Mouse (Mus musculus): ENCODE results near the gene Actl6a. TPM values are rescaled to one million over a fixed set of nuclear protein-coding genes. Genes with fewer than 3 reads are reported as not detected.
"Not testable (repeated sequence)": the region's sequence is repeated elsewhere in the genome, so short reads cannot be mapped to it uniquely, and the experiment has no call there.

The Actl6a gene
- polyA plus RNA-seq (2015; fragmentation: Nextera tagmentation; extraction: Ambion mirVana) = 55.3 and 59.9 TPM in 2 replicates

DNA sequence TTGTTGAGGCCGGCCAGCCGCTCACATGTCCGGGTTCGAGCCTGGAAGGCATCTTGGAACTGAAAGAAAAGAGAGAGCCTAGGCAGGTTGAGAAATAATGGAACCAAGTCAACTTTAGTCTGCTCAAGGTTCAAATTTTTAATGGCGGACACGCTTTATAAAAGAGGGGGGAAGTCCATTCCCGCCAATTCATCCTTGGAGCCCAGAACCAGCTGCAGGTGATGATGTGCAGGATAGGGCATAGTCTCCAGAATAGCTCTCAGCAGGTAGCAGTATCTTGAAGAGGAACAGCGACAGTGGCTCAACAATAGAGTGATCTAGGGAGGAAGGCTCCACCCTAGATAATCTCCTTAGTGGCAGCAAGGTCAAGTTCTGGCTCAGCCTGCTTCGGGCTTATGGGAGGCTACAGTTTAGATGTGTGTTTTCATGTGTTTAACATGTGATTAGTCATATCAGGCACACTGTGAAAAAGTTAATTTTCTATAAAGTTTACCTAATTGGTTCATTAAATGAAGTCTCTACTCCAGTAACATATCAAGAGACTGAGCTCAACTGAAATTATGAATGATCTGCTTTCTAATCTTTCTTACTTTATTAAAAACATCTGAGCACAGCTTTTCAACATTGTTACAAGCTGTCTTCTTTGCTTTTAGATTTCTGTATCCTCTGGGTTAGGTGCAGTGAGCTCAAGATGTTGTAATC, at the start of gene Actl6a:
Gene Actl6a, plus strand, starts transcription at position 652 of the 702 bp plus-strand sequence.
- not testable (repeated sequence) for H3K4me2 ChIP-seq (ENCODE audit: low read length); H3K9me3 ChIP-seq (ENCODE audit: control insufficient read depth, low read length); H3K27ac ChIP-seq (ENCODE audit: low read depth, low read length); H3K27me3 ChIP-seq (replicated peaks; ENCODE audit: control insufficient read depth, insufficient read depth, low read length); H3K4me3 ChIP-seq (ENCODE audit: low read length); H3K36me3 ChIP-seq (ENCODE audit: control insufficient read depth, insufficient read depth, low read length); H3K9ac ChIP-seq (ENCODE audit: low read depth, low read length); ATAC-seq; H3K4me1 ChIP-seq (ENCODE audit: control insufficient read depth, insufficient read depth, low read depth, low read length)
- 83% methylated on average over 9 of the region's 9 CpGs for WGBS

DNA sequence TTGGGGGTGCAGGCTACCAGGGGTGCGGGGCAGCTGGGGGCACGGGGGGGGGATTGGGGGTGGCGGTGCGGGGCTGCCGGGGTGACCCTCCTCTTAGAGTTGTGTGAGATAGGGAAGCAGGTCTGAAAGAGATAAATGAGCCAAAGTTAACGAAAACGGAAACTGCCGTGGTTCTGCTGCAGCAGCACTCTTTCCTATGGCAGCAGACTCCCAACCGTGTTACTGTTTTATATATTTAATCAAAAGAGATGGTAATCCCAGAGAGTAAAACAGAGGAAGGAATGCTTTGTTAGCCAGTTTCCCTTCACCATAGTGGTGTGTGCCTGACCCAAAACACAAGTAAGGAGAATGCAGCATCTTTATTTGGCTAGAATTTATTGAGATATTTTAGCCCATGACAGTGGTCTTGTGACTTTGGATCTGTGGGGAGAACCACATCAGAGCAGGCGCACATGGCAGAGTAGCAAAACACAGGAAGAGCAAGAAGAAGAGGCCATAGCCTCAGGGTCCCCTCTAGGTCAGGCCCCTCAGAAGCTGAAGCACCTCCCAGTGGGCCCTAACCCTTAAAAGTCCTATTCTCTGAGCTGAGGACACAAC, 49.6 kb upstream of the Actl6a start:
- H3K9ac ChIP-seq (ENCODE audit: low read depth, low read length) = no peak overlapping the region
- no peak for ATAC-seq
- WGBS = 85% methylated on average over 10 of the region's 10 CpGs

DNA sequence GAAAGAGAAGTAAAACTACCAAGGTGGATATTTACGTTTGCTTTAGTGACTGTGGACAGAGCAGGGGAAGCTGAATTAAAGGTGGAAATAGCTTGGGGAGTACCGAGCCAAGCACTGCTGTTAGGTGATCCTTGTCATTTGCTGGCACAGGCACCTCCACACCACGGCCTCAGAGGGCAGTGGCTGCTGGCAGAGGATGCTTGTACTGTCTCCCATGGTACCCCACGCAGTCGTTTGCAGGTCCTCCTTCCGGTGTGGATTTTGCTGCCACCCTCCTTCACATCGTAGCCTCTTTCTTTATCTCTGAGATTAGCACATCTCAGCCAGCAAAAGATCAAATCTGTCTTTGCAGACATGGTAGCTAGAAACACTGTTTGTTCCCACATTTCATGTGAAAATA, 47.7 kb upstream of the Actl6a start:
- 84% methylated on average over 7 of the region's 7 CpGs for WGBS
- ATAC-seq = no peak
- H3K9me3 ChIP-seq (ENCODE audit: control insufficient read depth, low read length) = no peaks in the 10 kb centered on the region
- H3K27ac ChIP-seq (ENCODE audit: low read depth, low read length) = no peak overlapping the region
- no peak overlapping the region for H3K9ac ChIP-seq (ENCODE audit: low read depth, low read length)
- H3K4me1 ChIP-seq (ENCODE audit: control insufficient read depth, insufficient read depth, low read depth, low read length) = no peaks in the 10 kb centered on the region
- no peak overlapping the region for H3K4me2 ChIP-seq (ENCODE audit: low read length)
- H3K27me3 ChIP-seq (replicated peaks; ENCODE audit: control insufficient read depth, insufficient read depth, low read length) = no peaks in the 10 kb centered on the region
- H3K36me3 ChIP-seq (ENCODE audit: control insufficient read depth, insufficient read depth, low read length) = no peaks in the 10 kb centered on the region
- H3K4me3 ChIP-seq (ENCODE audit: low read length) = no peak overlapping the region

More for the DNA sequence above, 49.6 kb upstream of the Actl6a start:
- H3K27ac ChIP-seq (ENCODE audit: low read depth, low read length) = no peak overlapping the region
- no peaks in the 10 kb centered on the region for H3K4me1 ChIP-seq (ENCODE audit: control insufficient read depth, insufficient read depth, low read depth, low read length)
- H3K27me3 ChIP-seq (replicated peaks; ENCODE audit: control insufficient read depth, insufficient read depth, low read length) = no peaks in the 10 kb centered on the region
- no peak overlapping the region for H3K4me2 ChIP-seq (ENCODE audit: low read length)
- H3K9me3 ChIP-seq (ENCODE audit: control insufficient read depth, low read length) = no peaks in the 10 kb centered on the region; the same call in 1 of the 2 replicates
- no peak overlapping the region for H3K4me3 ChIP-seq (ENCODE audit: low read length)
- no peaks in the 10 kb centered on the region for H3K36me3 ChIP-seq (ENCODE audit: control insufficient read depth, insufficient read depth, low read length)

DNA sequence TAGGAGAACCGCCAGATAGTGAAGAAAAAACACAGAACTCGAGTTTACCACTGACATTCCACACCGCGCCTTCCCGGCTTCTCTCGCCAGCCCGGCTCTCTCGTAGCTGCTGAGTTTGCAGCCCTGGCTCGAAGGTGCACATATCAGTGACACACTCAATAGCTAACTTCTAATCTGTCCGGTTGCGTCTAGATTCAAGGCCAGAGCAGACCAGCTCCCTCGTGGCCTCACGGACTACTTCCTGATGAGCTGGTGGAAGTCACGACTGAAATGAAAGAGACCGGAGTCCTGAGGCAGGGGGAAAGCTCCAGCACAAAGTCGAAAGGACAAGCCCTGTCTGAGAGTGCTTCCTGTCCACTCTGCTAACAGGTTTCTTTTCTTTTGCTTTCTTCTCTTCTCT, 47.3 kb upstream of the Actl6a start:
- Histone ChIP-seq H3K9ac (ENCODE audit: low read depth, low read length) (no peak overlapping the region), H3K36me3 (ENCODE audit: control insufficient read depth, insufficient read depth, low read length) (no peaks in the 10 kb centered on the region), H3K4me1 (ENCODE audit: control insufficient read depth, insufficient read depth, low read depth, low read length) (no peaks in the 10 kb centered on the region), H3K4me3 (ENCODE audit: low read length) (no peak overlapping the region), H3K4me2 (ENCODE audit: low read length) (no peak overlapping the region), H3K27me3 (replicated peaks; ENCODE audit: control insufficient read depth, insufficient read depth, low read length) (no peaks in the 10 kb centered on the region), H3K9me3 (ENCODE audit: control insufficient read depth, low read length) (no peaks in the 10 kb centered on the region), H3K27ac (ENCODE audit: low read depth, low read length) (no peak overlapping the region)
- no peak for ATAC-seq
- WGBS = 79% methylated on average over 16 of the region's 16 CpGs

GRCm38 (mm10) chr3:32659506-32659905, 46.6 kb upstream of the Actl6a start:
- Histone ChIP-seq H3K4me3 (ENCODE audit: low read length) (no peak overlapping the region), H3K36me3 (ENCODE audit: control insufficient read depth, insufficient read depth, low read length) (no peaks in the 10 kb centered on the region), H3K9ac (ENCODE audit: low read depth, low read length) (no peak overlapping the region), H3K4me2 (ENCODE audit: low read length) (no peak overlapping the region), H3K4me1 (ENCODE audit: control insufficient read depth, insufficient read depth, low read depth, low read length) (no peaks in the 10 kb centered on the region), H3K27me3 (replicated peaks; ENCODE audit: control insufficient read depth, insufficient read depth, low read length) (no peaks in the 10 kb centered on the region), H3K27ac (ENCODE audit: low read depth, low read length) (no peak overlapping the region), H3K9me3 (ENCODE audit: control insufficient read depth, low read length) (no peaks in the 10 kb centered on the region)
- WGBS = 93% methylated on average over 2 of the region's 2 CpGs
- no peak for ATAC-seq

GRCm38 (mm10) chr3:32660276-32660675, 45.8 kb upstream of the Actl6a start:
- Histone ChIP-seq H3K27me3 (replicated peaks; ENCODE audit: control insufficient read depth, insufficient read depth, low read length) (no peaks in the 10 kb centered on the region), H3K4me3 (ENCODE audit: low read length) (no peak overlapping the region), H3K36me3 (ENCODE audit: control insufficient read depth, insufficient read depth, low read length) (no peaks in the 10 kb centered on the region), H3K9me3 (ENCODE audit: control insufficient read depth, low read length) (no peaks in the 10 kb centered on the region), H3K9ac (ENCODE audit: low read depth, low read length) (no peak overlapping the region), H3K27ac (ENCODE audit: low read depth, low read length) (no peak overlapping the region), H3K4me2 (ENCODE audit: low read length) (no peak overlapping the region), H3K4me1 (ENCODE audit: control insufficient read depth, insufficient read depth, low read depth, low read length) (no peaks in the 10 kb centered on the region)
- no peak for ATAC-seq
- 52% methylated on average over 8 of the region's 8 CpGs for WGBS

- H3K4me1 ChIP-seq (ENCODE audit: control insufficient read depth, insufficient read depth, low read depth, low read length) = no peaks in the 10 kb centered on the region
- no peaks in the 10 kb centered on the region for H3K27me3 ChIP-seq (replicated peaks; ENCODE audit: control insufficient read depth, insufficient read depth, low read length)
- no peak overlapping the region for H3K27ac ChIP-seq (ENCODE audit: low read depth, low read length)
- no peaks in the 10 kb centered on the region for H3K36me3 ChIP-seq (ENCODE audit: control insufficient read depth, insufficient read depth, low read length)
- H3K4me2 ChIP-seq (ENCODE audit: low read length) = no peak overlapping the region
- H3K4me3 ChIP-seq (ENCODE audit: low read length) = no peak overlapping the region
- 71% methylated on average over 8 of the region's 8 CpGs for WGBS
- ATAC-seq = no peak
- no peak overlapping the region for H3K9ac ChIP-seq (ENCODE audit: low read depth, low read length)
- H3K9me3 ChIP-seq (ENCODE audit: control insufficient read depth, low read length) = no peaks in the 10 kb centered on the region
Observed at GRCm38 (mm10) chr3:32660831-32661555, 45.1 kb upstream of the Actl6a start.

GRCm38 (mm10) chr3:32661556-32661930, 44.6 kb upstream of the Actl6a start:
- Histone ChIP-seq H3K36me3 (ENCODE audit: control insufficient read depth, insufficient read depth, low read length) (no peaks in the 10 kb centered on the region), H3K27me3 (replicated peaks; ENCODE audit: control insufficient read depth, insufficient read depth, low read length) (no peaks in the 10 kb centered on the region), H3K4me1 (ENCODE audit: control insufficient read depth, insufficient read depth, low read depth, low read length) (no peaks in the 10 kb centered on the region), H3K9ac (ENCODE audit: low read depth, low read length) (no peak overlapping the region), H3K9me3 (ENCODE audit: control insufficient read depth, low read length) (no peaks in the 10 kb centered on the region), H3K4me2 (ENCODE audit: low read length) (no peak overlapping the region), H3K4me3 (ENCODE audit: low read length) (no peak overlapping the region), H3K27ac (ENCODE audit: low read depth, low read length) (no peak overlapping the region)
- ATAC-seq = no peak
- WGBS = 94% methylated on average over 3 of the region's 3 CpGs

GRCm38 (mm10) chr3:32668256-32668959, 37.7 kb upstream of the Actl6a start:
- no peak overlapping the region for H3K4me3 ChIP-seq (ENCODE audit: low read length)
- H3K9me3 ChIP-seq (ENCODE audit: control insufficient read depth, low read length) = no peaks in the 10 kb centered on the region
- no peaks in the 10 kb centered on the region for H3K27me3 ChIP-seq (replicated peaks; ENCODE audit: control insufficient read depth, insufficient read depth, low read length)
- ATAC-seq = no peak
- H3K9ac ChIP-seq (ENCODE audit: low read depth, low read length) = no peak overlapping the region
- no peak overlapping the region for H3K4me2 ChIP-seq (ENCODE audit: low read length)
- H3K27ac ChIP-seq (ENCODE audit: low read depth, low read length) = no peak overlapping the region
- H3K4me1 ChIP-seq (ENCODE audit: control insufficient read depth, insufficient read depth, low read depth, low read length) = no peaks in the 10 kb centered on the region
- H3K36me3 ChIP-seq (ENCODE audit: control insufficient read depth, insufficient read depth, low read length) = no peaks in the 10 kb centered on the region
- 77% methylated on average over 9 of the region's 9 CpGs for WGBS

Data from hindbrain, embryonic 16.5 days (tissue).